Mouse (Mus musculus) embryonic stem cell, embryonic (primary cell): ENCODE measurements around the gene Lrrc49.

ENCODE experiments used
- CTCF ChIA-PET, 4 experiments: fragments of 300-600 bp in 2 of 4; fragments of 350-600 bp in 2 of 4; sonication (Branson Sonifier 250); formaldehyde crosslinking; loops; one replicate each; lab custom pipeline; 2022; ENCODE audit warnings: inconsistent platforms in 2 of 4; lab: Charles Lee
- POLR2A ChIA-PET, 4 experiments: fragments of 300-600 bp in 2 of 4; fragments of 350-600 bp in 2 of 4; sonication (Branson Sonifier 250); formaldehyde crosslinking; loops; one replicate each; lab custom pipeline; 2022; ENCODE audit warnings: antibody characterized with exemption in 4 of 4, inconsistent platforms in 1 of 4; lab: Charles Lee

Lrrc49 gene

DNA sequence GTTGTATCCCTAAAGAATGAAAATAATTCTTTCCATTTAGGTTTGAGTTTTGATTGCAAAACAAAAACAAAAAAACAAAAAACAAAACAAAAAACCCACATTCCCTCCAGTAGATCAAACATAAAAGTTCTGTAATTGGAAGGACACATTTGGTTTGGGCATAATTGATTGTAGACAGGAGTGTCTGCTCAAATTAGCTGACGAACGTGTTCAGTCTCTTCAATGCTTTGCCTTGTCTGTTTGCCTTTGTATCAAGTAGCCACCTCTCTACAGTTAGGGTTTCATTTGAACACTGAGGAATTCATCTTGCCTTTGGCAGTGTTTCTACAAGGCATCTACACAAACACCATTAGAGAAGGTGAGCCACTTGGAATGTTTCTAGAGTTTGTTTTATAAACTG is 54.4 kb downstream of the Lrrc49 start:
- ChIA-PET CTCF (interaction anchor here in 1 of 4 experiments (0.6 kb wide), 1 partner anchor 1468 kb away, joined by 3 read pairs; no protein-coding TSS in a partner anchor), POLR2A (no interaction called here)

GRCm38 (mm10) chr9:60626311-60626791 is 61.6 kb downstream of the Lrrc49 start:
- CTCF ChIA-PET, result no interaction called here
- POLR2A ChIA-PET, result interaction anchor here in 1 of 4 experiments (0.9 kb wide), 1 partner anchor 34 kb away, joined by 3 read pairs; no protein-coding TSS in a partner anchor

DNA sequence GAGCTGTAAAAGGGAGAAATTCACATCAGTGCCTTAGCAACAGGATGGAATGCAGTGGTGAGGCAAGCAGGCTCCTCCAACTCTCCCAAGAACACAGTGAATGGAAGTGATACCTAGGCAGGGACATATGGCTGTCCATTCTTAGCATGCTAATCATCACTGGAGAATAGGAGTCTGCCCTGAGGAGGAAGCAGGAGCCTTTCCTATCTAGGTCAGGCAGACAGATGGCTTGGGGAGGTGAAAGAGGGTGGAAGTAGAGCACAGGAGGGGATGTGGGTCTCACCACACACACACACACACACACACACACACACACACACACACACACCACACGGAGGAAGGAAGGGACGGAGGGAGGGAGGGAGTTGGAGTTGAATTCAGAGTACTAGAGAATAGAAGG is 62.1 kb downstream of the Lrrc49 start:
- CTCF ChIA-PET, result no interaction called here
- POLR2A ChIA-PET, result interaction anchor here in 1 of 4 experiments (0.9 kb wide), 1 partner anchor 34 kb away, joined by 3 read pairs; no protein-coding TSS in a partner anchor

GRCm38 (mm10) chr9:60616946-60617345 is 71.0 kb downstream of the Lrrc49 start:
- POLR2A ChIA-PET, result interaction anchor here in 1 of 4 experiments (0.6 kb wide), 2 partner anchors 54 to 75 kb away, joined by 3 read pairs; no protein-coding TSS in a partner anchor
- CTCF ChIA-PET, result interaction anchor here in 1 of 4 experiments (0.6 kb wide), 1 partner anchor 187 kb away, joined by 4 read pairs; no protein-coding TSS in a partner anchor

GRCm38 (mm10) chr9:60616359-60616758 is 71.6 kb downstream of the Lrrc49 start:
- ChIA-PET POLR2A (interaction anchor here in 1 of 4 experiments (0.6 kb wide), 1 partner anchor 76 kb away, joined by 3 read pairs; no protein-coding TSS in a partner anchor), CTCF (no interaction called here)

- POLR2A ChIA-PET, result no interaction called here
These were observed 75.7 kb downstream of the Lrrc49 start for GRCm38 (mm10) chr9:60612260-60612659.

DNA sequence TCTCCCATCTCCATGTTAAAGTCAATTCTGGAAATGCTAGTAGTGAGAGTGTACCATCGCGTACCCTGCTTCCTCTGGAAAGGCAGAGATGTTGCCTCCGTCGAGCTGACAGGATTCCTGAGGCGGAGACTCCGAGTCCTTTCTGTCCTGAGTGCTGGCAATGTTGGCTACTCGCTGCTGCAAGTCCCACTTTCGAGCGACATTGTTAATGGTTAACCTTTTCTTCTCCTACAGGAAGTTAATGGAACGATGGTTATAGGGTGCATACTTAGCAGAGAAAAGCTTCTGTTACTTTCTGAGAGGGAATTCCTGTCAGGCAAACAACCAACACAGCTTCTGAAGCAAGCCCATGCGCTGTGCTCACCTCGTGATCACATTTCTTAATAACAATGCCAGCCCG is 77.8 kb downstream of the Lrrc49 start:
- CTCF ChIA-PET, result interaction anchor here in 2 of 4 experiments (0.7 to 1.2 kb wide), 2 partner anchors 366 to 1119 kb away, joined by 4 read pairs; no protein-coding TSS in a partner anchor
- POLR2A ChIA-PET, result no interaction called here

More at GRCm38 (mm10) chr9:60612260-60612659, 75.7 kb downstream of the Lrrc49 start:
- CTCF ChIA-PET, result no interaction called here

GRCm38 (mm10) chr9:60608857-60609256 is 79.1 kb downstream of the Lrrc49 start:
- ChIA-PET CTCF (interaction anchor here in 2 of 4 experiments (0.5 to 1.1 kb wide), 3 partner anchors 70 to 1645 kb away, joined by 3 to 10 read pairs (median 4); no protein-coding TSS in a partner anchor), POLR2A (no interaction called here)

DNA sequence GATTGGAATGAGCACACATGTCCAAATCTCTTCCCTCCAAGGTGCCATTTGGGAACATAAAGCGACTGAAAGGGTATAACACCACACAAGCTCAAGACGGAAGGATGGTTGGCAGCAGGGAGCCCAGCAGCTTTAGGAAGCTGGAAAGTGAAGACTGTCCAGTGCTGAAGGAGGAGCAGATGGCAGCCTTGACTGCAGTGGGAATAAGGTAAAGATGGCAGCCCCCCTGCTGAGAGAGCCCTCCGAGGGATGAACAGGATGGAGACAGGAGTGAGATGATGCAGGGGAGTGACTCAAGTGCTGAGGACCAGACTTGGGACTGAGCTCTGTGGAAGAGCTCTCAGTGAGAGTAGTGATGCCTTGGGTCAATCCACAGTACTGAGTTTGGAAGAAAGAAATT is 79.9 kb downstream of the Lrrc49 start:
- POLR2A ChIA-PET, result no interaction called here
- CTCF ChIA-PET, result interaction anchor here in 1 of 4 experiments (0.5 kb wide), 1 partner anchor 64 kb away, joined by 3 read pairs; no protein-coding TSS in a partner anchor

- CTCF ChIA-PET, result interaction anchor here in 1 of 4 experiments (1.5 kb wide), 1 partner anchor 57 kb away, joined by 4 read pairs; no protein-coding TSS in a partner anchor
- POLR2A ChIA-PET, result interaction anchor here in 1 of 4 experiments (0.7 kb wide), 1 partner anchor 12 kb away, joined by 3 read pairs; no protein-coding TSS in a partner anchor
These were observed 83.0 kb downstream of the Lrrc49 start for GRCm38 (mm10) chr9:60604971-60605370.

DNA sequence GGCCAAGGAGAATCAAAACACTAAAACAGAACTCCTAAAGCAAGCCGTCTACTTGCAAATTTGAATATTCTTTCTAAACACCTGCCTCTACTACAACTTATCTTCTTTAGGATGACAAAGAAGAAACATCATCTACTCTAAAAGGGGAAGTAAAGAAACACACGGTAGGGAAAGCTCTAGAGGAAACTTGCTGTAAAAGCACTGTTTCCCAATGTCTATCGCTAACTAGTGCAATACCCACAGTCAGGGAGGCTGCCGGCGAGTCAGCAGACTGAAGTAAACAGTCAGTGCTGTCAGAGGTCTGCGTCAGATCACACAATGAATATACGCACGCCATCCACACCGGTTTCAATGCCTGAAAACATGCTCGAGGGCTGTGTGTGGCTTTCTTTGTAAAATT is 86.0 kb downstream of the Lrrc49 start:
- ChIA-PET POLR2A (no interaction called here), CTCF (interaction anchor here in 1 of 4 experiments (0.9 kb wide), 1 partner anchor 9 kb away, joined by 3 read pairs; no protein-coding TSS in a partner anchor)

GRCm38 (mm10) chr9:60600273-60600672 is 87.7 kb downstream of the Lrrc49 start:
- POLR2A ChIA-PET, result no interaction called here
- CTCF ChIA-PET, result no interaction called here

DNA sequence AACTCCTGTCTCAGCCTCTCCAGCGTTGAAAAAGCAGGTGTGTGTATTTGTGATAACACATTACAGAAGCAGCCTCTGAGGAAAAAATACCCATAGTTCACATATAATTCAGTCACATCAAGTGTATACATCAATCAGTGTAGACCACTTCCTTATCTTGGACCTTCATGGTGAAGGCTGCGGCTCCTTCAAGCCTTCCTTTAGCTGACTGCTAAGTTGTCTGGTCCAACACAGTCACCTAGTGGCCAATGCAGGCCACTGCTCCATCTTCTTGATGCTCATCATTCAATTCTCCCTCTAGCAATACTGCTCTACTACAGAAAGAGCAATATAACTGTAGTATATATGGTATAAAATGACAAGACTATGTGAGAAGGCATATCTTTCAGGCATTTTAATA is 88.5 kb downstream of the Lrrc49 start:
- CTCF ChIA-PET, result interaction anchor here in 2 of 4 experiments (0.5 to 1.4 kb wide), 5 partner anchors 288 to 356 kb away, joined by 3 to 7 read pairs (median 5); no protein-coding TSS in a partner anchor
- POLR2A ChIA-PET, result no interaction called here

DNA sequence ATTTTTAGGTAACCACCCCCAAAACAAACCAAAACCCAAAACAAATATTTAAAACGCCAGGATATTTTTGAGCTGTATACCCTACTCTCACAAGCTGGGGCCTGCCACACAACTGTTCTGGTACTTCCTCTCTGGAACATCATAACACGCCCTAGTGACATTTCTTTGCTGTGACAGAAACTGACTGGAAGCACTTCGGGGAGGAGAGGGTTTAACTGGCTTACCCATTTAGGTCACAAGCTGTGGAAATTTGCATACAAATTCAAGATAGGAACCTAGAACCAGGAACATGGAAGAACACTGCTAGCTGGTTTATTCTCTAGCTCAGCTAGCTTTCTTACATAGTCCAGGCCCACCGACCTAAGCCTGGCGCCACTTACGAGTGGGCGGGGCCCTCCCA is 92.6 kb downstream of the Lrrc49 start:
- POLR2A ChIA-PET, result no interaction called here
- CTCF ChIA-PET, result no interaction called here

GRCm38 (mm10) chr9:60592974-60593373 is 95.0 kb downstream of the Lrrc49 start:
- CTCF ChIA-PET, result interaction anchor here in 3 of 4 experiments (0.5 to 1.7 kb wide), 12 partner anchors 9 to 1448 kb away, joined by 3 to 8 read pairs (median 3); no protein-coding TSS in a partner anchor
- POLR2A ChIA-PET, result interaction anchor here in 2 of 4 experiments (0.6 to 0.9 kb wide), 5 partner anchors 12 to 1808 kb away, joined by 3 to 4 read pairs (median 3); no protein-coding TSS in a partner anchor

DNA sequence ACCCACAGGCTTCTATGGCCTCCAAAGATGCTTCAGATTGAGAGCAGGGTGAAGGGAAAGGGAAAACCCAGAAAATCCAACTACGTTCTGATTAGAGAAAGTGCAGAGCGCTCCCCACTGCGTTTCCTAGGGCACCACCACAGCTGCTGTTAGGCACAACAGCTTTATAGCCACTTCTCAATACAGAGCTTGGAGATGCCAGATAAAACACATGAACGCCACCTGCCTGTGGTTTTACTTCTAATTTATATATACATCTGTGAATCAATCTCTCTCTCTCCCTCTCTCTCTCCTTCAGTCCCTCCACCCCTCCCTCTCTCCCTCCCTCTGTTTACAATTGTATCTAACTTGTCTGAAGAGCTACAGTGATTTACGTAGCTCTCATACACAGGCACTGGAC is 95.6 kb downstream of the Lrrc49 start:
- CTCF ChIA-PET, result interaction anchor here in 3 of 4 experiments (0.6 to 2.0 kb wide), 11 partner anchors 10 to 1449 kb away, joined by 3 to 8 read pairs (median 4); no protein-coding TSS in a partner anchor

GRCm38 (mm10) chr9:60590871-60591624 is 96.9 kb downstream of the Lrrc49 start:
- CTCF ChIA-PET, result interaction anchor here in 3 of 4 experiments (1.1 to 2.0 kb wide), 7 partner anchors 12 to 408 kb away, joined by 3 to 8 read pairs (median 5); no protein-coding TSS in a partner anchor
- POLR2A ChIA-PET, result no interaction called here

More for the DNA sequence above, 95.6 kb downstream of the Lrrc49 start:
- POLR2A ChIA-PET, result interaction anchor here in 2 of 4 experiments (0.6 to 0.9 kb wide), 3 partner anchors 34 to 1808 kb away, joined by 3 to 4 read pairs (median 3); no protein-coding TSS in a partner anchor

DNA sequence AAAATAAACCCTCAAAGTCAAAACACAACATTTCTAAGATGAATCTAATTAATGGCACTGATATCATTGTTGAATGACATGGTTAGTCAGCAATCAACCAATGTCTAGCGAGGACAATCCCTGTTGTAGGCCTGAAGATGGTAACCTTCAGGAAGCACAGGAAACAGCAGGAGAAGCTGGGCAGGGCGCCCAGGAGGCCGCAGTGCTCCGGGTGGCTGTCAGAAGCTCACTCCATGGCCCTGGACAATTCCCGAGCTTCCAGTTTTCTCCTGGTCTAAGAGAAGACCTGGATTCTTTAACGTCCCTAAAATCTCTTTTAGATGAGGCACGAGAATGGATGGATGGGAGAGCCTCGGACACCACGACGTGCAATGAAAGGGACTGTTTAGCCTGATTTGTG is 99.0 kb downstream of the Lrrc49 start:
- CTCF ChIA-PET, result no interaction called here
- POLR2A ChIA-PET, result no interaction called here

DNA sequence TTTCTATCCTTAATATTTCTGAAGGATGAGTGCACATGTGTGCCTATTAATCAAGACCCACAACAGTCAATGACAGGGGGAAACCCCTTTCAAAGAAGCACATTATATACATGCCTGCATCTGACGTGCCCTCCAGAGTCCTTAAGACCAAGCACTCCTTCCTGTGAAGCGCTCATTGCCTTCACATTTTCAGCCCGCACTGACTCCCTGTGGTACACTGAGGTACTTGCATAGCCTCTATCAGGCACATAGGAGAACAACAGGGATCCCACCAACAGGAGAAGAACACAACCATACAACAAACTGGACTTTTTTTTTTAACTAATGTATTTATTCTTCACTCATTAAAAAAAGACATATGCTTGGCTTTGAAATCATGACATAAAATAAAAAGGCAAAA is 101.0 kb downstream of the Lrrc49 start:
- CTCF ChIA-PET, result interaction anchor here in 2 of 4 experiments (0.7 kb wide), 2 partner anchors 270 to 792 kb away, joined by 3 to 4 read pairs; no protein-coding TSS in a partner anchor
- POLR2A ChIA-PET, result no interaction called here
